Mouse (Mus musculus) embryonic facial prominence, embryonic 15.5 days (tissue): ENCODE measurements around the gene Ssrp1. TPM values are rescaled to one million over a fixed set of nuclear protein-coding genes. Genes with fewer than 3 reads are reported as not detected.

Source experiments
- ATAC-seq: fragments of 200-750 bp; cut with Nextera tagmentation; 2 replicates; pipeline ENCODE4 v1.8.0; 2017; ENCODE audit warnings: low read depth, moderate TSS enrichment; ENCODE audit not compliant: insufficient number of reproducible peaks, low FRiP score, low TSS enrichment
- H3K27ac ChIP-seq: fragments of 300-500 bp; sonication (generic); replicated peaks from 2 replicates; pipeline ENCODE4 v1.5.1; 2015; ENCODE audit warnings: mild to moderate bottlenecking, inconsistent platforms
- H3K27me3 ChIP-seq: fragments of 300-500 bp; sonication (generic); 2 replicates; pipeline ENCODE4 v1.6.1; 2015; ENCODE audit warnings: inconsistent platforms
- H3K36me3 ChIP-seq: fragments of 300-500 bp; sonication (generic); 2 replicates; pipeline ENCODE4 v1.6.1; 2015; ENCODE audit warnings: mild to moderate bottlenecking, inconsistent platforms
- H3K4me1 ChIP-seq: fragments of 300-500 bp; sonication (generic); 2 replicates; pipeline ENCODE4 v1.6.1; 2015; ENCODE audit warnings: inconsistent platforms
- H3K4me2 ChIP-seq: fragments of 300-500 bp; sonication (generic); replicated peaks from 2 replicates; pipeline ENCODE4 v1.6.1; 2015; ENCODE audit warnings: mild to moderate bottlenecking, inconsistent platforms
- H3K4me3 ChIP-seq: fragments of 300-500 bp; sonication (generic); replicated peaks from 2 replicates; pipeline ENCODE4 v1.5.1; 2015; ENCODE audit warnings: mild to moderate bottlenecking, inconsistent platforms
- H3K9ac ChIP-seq: fragments of 300-500 bp; sonication (generic); 2 replicates; pipeline ENCODE4 v1.6.1; 2015; ENCODE audit warnings: inconsistent platforms
- H3K9me3 ChIP-seq: fragments of 300-500 bp; sonication (generic); replicated peaks from 2 replicates; pipeline ENCODE4 v1.6.1; 2016; ENCODE audit warnings: inconsistent platforms
- WGBS: fragments of 180-500 bp; shearing (Covaris S2); methylation state at CpG from one replicate; pipeline ENCODE4 v1.1.7; 2015; 5-methylcytosine and 5-hydroxymethylcytosine counted together
- polyA plus RNA-seq: library from polyadenylated mRNA; unstranded; fragments of >200 nt; fragmentation: Nextera tagmentation; extraction: Ambion mirVana; gene quantifications from 2 replicates; pipeline ENCODE4 v1.2.1, GENCODE M21; 2015

Gene Ssrp1
- 236 and 250 TPM in 2 replicates for polyA plus RNA-seq

DNA sequence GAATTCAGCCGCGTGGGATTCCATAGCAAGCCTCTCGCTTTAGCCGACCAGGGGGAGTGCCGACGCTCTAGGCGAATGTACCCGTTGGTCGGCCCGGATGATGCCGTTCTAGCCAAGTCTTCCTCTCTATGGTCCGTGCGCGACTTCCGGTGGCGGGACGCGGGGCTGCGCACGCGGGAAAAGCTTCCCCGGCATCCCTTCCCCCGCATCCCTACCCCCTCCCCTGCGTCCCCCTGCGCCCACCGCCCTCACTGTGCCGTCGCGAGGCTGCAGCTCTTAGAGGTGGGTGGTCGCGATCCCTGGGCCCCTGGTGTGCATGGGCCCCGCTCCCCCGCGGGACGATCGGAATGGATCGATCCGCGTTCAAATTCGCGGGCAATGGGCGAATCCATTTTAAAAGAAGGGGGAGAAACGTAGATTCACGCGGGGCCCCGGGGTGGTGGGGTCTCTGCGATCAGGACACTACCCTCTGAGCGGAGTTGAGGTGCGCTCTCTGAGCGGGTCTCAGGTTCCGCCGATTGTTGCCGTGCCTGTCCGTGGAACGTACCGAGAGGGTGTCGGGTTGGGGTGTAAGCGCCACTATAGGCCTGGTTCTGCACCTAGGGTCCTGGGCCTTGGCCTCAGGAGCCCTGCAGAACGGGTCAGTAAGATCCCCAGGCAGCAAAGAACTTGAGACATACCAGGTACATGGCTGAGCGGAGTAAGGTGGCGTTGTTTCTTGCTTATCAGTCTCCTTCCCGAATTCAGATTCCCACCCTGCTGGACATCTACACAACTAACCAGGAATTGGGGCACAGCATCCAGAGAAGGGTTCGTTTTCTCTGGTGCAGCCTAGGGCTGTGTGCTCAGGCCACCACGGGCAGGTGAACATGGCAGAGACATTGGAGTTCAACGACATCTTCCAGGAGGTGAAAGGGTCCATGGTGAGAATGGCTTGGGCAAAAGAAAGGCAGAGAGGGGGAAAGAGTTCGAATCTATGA, at the start of gene Ssrp1, which contains the start of gene P2rx3:
Gene Ssrp1, plus strand, starts transcription at position 188 of the 980 bp plus-strand sequence.
Gene P2rx3, minus strand, starts transcription at position 416 of the 980 bp plus-strand sequence.
- WGBS = under 1% methylated on average over 65 of the region's 66 CpGs
- peak within 1 kb of the TSS; percentile 66 for H3K4me3 ChIP-seq
- H3K9ac ChIP-seq = peak within 1 kb of the TSS; percentile 75
- peak within 1 kb of the TSS; percentile 66 for H3K27ac ChIP-seq
- H3K36me3 ChIP-seq = peaks cover 31% of the 10 kb centered on the region
- H3K27me3 ChIP-seq = no peaks in the 10 kb centered on the region; the same call in 1 of the 2 replicates
- peak within 1 kb of the TSS; percentile 72 for H3K4me2 ChIP-seq
- peaks cover 18% of the 10 kb centered on the region for H3K4me1 ChIP-seq
- ATAC-seq = peak; percentile 95
- no peaks in the 10 kb centered on the region for H3K9me3 ChIP-seq

DNA sequence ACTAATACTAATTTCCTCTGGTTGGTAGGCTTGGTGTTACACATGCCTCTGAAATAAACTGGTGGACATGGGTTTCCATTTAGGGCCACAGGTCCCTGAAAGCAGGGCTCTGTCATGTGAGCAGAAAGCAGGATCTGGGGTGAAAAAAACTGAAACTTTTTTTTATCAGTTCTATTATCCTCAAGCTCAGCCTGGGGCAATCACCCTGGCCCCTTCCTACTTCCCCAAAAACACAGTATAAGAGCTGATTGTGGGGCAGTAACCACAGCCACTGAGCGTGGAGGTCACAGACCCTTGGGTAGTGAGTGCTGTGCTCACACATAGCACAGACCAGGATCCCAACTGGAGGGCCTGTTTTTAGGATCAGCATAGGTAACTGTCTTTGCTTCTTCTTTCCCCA, 49.1 kb upstream of the Ssrp1 start, which contains the start of gene Prg3:
Gene Prg3, plus strand, starts transcription at position 286 of the 400 bp plus-strand sequence.
- Histone ChIP-seq H3K9me3 (no peaks in the 10 kb centered on the region), H3K36me3 (no peaks in the 10 kb centered on the region), H3K4me2 (no peak within 1 kb of the TSS), H3K9ac (no peak within 1 kb of the TSS), H3K27ac (no peak within 1 kb of the TSS), H3K4me3 (no peak within 1 kb of the TSS), H3K4me1 (no peaks in the 10 kb centered on the region), H3K27me3 (no peaks in the 10 kb centered on the region)
- no peak for ATAC-seq
- WGBS = 75% methylated on average over 1 of the region's 1 CpGs

DNA sequence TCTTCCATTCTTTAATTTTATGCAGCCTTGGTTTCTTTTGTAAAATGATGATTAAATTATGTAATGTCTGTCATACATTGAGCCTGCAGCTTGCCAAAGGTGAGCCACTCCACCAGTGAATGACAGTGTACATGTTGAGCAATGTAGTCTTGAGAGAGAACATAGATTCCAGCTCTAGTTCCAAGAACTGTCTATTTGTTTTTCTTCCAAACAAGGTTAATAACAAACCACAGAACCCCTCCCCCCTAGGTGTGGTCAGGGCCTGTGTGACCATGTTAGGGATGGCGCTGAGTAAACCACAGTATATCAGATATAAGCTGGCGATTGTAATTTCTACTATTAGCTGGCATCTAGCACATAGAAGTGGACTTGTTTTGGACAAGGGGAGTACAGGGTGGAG, 40.7 kb upstream of the Ssrp1 start:
- H3K4me3 ChIP-seq = no peak overlapping the region
- WGBS = 89% methylated on average over 2 of the region's 2 CpGs
- ATAC-seq = no peak

DNA sequence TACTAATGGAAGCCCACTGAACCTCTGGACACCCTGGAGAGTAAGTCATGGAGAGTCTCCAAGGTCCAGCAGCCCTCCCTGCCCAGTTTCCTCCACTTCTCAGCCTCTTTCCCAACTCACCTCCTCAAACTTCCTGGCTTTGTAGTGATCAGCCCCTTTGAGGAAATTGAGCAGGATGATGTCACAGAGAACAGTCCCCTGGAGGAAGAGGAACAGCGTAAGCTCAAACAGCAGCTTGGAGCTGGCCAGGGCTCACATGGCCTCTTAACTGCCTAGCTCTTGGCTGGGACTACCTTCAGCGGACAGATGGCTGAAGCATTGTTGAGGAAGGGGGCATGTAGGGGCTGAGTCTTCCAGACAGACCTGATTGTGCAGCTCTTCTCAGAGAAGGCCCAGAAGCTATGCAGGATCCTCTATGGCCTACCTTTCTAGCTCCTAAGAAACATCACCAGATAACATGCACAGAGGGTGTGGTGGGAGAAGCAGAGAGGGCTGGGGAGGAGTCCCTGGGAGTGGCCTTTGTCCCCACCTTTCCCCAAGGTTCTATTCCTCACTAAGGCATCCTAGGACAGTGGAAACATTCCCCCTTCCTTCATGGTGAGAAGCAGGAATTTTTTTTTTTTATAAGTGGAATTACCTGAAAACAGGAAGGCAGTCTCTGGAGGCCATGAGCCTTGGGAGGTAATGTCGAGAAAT, 37.4 kb upstream of the Ssrp1 start:
- no peaks in the 10 kb centered on the region for H3K36me3 ChIP-seq
- H3K9ac ChIP-seq = no peak overlapping the region
- no peaks in the 10 kb centered on the region for H3K9me3 ChIP-seq
- H3K27ac ChIP-seq = no peak overlapping the region
- H3K27me3 ChIP-seq = no peaks in the 10 kb centered on the region
- 64% methylated on average over 3 of the region's 3 CpGs for WGBS
- H3K4me2 ChIP-seq = no peak overlapping the region
- no peaks in the 10 kb centered on the region for H3K4me1 ChIP-seq
- H3K4me3 ChIP-seq = no peak overlapping the region
- no peak for ATAC-seq

More for the DNA sequence above, 40.7 kb upstream of the Ssrp1 start:
- no peak overlapping the region for H3K27ac ChIP-seq
- H3K4me1 ChIP-seq = no peaks in the 10 kb centered on the region
- H3K27me3 ChIP-seq = no peaks in the 10 kb centered on the region
- H3K9ac ChIP-seq = no peak overlapping the region
- H3K9me3 ChIP-seq = no peaks in the 10 kb centered on the region
- no peak overlapping the region for H3K4me2 ChIP-seq
- no peaks in the 10 kb centered on the region for H3K36me3 ChIP-seq

DNA sequence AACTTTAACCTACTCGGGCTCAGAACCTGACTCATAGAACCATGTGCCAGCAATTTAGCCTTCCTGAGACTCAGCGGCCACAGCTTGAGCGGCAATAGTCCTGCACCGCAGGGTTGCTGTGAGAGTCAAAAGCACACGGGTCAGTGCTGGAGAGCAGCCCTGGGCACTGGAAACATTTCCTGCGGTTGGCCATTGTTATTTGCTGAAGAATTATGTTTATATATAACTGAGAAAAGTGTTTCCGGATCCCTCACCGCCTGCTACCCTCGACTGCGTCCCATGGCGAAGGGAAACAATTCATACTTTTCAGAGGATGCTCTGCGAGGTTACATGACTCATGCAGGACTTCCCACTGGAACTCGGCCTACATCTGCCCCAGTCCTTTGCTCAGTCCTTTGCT, 35.5 kb upstream of the Ssrp1 start:
- 76% methylated on average over 13 of the region's 13 CpGs for WGBS
- H3K4me2 ChIP-seq = no peak overlapping the region
- ATAC-seq = no peak
- no peak overlapping the region for H3K9ac ChIP-seq
- no peaks in the 10 kb centered on the region for H3K36me3 ChIP-seq
- H3K9me3 ChIP-seq = no peaks in the 10 kb centered on the region
- H3K4me3 ChIP-seq = no peak overlapping the region
- no peaks in the 10 kb centered on the region for H3K27me3 ChIP-seq
- no peak overlapping the region for H3K27ac ChIP-seq
- no peaks in the 10 kb centered on the region for H3K4me1 ChIP-seq

DNA sequence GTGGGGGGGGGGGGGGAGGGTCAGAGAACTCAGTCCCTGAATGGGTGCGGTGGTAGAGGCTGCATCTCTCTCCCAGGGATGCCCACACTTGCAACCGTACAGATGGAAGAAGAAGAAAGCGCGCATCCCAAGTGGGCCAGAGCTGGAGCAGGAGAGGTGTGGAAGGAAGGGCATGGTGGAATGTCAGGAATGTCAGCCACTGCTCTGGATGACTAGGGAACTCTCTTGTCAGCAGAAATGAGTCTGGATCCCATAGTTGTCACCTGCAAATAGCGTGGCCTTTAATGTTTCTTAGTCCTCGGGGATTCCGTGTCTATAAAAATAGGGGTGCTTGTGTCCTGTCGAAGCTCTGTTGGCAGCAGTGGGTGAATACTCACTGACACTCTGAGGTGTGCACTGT, 34.5 kb upstream of the Ssrp1 start:
- no peak overlapping the region for H3K9ac ChIP-seq
- no peaks in the 10 kb centered on the region for H3K36me3 ChIP-seq

DNA sequence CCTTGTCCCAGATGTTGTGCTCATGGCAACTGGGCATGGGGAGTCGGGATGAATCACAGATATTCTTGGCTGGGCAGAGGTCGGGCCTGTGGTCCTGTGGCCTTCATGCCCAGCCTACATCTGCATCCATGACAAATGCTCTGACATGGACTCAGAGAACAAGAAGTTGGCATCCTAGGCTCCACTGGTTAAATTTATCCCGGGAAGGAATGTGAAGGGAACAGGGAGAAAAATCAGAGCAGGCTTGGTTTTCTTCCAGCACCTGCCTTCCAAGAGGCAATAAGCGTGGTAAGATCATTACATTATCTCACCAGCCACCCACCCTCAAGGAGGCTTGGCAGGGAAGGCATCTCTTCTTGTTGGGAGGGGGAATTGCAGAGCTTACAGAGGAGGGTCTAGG, 32.7 kb upstream of the Ssrp1 start:
- no peak overlapping the region for H3K4me3 ChIP-seq
- 78% methylated on average over 4 of the region's 4 CpGs for WGBS
- H3K4me1 ChIP-seq = no peaks in the 10 kb centered on the region
- no peaks in the 10 kb centered on the region for H3K27me3 ChIP-seq
- no peak overlapping the region for H3K9ac ChIP-seq
- H3K4me2 ChIP-seq = no peak overlapping the region
- ATAC-seq = no peak
- H3K9me3 ChIP-seq = no peaks in the 10 kb centered on the region
- no peak overlapping the region for H3K27ac ChIP-seq
- H3K36me3 ChIP-seq = no peaks in the 10 kb centered on the region

More for the DNA sequence above, 34.5 kb upstream of the Ssrp1 start:
- H3K9me3 ChIP-seq = no peaks in the 10 kb centered on the region
- H3K27me3 ChIP-seq = no peaks in the 10 kb centered on the region
- WGBS = 67% methylated on average over 8 of the region's 8 CpGs
- ATAC-seq = no peak
- H3K27ac ChIP-seq = no peak overlapping the region
- H3K4me2 ChIP-seq = no peak overlapping the region
- H3K4me3 ChIP-seq = no peak overlapping the region
- no peaks in the 10 kb centered on the region for H3K4me1 ChIP-seq

DNA sequence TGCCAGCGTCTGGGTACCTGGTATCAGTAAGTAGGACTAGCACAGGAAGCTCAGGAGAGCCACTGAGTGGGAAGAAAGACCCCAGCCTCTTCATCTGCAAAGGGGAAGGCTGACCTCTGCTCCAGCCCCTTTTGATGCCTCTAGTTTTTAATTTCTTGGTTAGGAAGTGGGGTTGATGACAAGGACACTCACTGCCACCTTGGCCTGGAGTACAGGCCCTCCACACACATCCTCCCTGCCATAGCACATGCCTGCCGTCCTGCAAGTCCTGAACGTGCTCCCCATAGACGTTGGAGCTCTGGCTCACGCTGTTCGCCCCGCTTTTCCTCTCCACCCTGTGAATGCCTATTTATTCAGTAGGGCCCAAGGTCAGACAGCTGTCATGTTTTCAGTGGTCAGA, 30.4 kb upstream of the Ssrp1 start:
- H3K9me3 ChIP-seq = no peaks in the 10 kb centered on the region
- H3K36me3 ChIP-seq = no peaks in the 10 kb centered on the region
- ATAC-seq = no peak
- H3K4me1 ChIP-seq = no peaks in the 10 kb centered on the region
- WGBS = 80% methylated on average over 7 of the region's 7 CpGs
- no peak overlapping the region for H3K9ac ChIP-seq
- no peak overlapping the region for H3K4me3 ChIP-seq
- no peak overlapping the region for H3K4me2 ChIP-seq
- H3K27me3 ChIP-seq = no peaks in the 10 kb centered on the region
- no peak overlapping the region for H3K27ac ChIP-seq

DNA sequence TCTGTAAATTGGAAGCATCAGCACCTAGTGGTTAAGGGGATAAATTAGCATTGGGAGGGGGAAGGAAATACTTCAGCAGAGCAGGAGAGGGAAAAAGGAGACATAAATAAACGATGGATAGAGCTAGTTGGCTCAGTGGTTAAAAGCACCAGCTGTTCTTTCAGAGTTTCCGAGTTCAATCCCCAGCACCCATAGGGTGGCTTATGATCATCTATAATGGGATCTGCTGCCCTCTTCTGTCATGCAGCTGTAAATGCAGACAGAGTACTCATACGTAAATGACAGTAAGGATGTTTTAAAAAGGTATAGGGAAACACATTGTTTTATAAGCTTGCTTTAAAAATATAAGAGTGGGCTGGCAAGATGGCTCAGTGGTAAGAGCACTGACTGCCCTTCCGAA, 29.3 kb upstream of the Ssrp1 start:
- 23% methylated on average over 4 of the region's 4 CpGs for WGBS
- H3K4me3 ChIP-seq = no peak overlapping the region
- H3K27ac ChIP-seq = no peak overlapping the region
- H3K4me1 ChIP-seq = no peaks in the 10 kb centered on the region
- no peaks in the 10 kb centered on the region for H3K9me3 ChIP-seq
- H3K36me3 ChIP-seq = no peaks in the 10 kb centered on the region
- H3K4me2 ChIP-seq = no peak overlapping the region
- no peak for ATAC-seq
- H3K27me3 ChIP-seq = no peaks in the 10 kb centered on the region
- no peak overlapping the region for H3K9ac ChIP-seq

DNA sequence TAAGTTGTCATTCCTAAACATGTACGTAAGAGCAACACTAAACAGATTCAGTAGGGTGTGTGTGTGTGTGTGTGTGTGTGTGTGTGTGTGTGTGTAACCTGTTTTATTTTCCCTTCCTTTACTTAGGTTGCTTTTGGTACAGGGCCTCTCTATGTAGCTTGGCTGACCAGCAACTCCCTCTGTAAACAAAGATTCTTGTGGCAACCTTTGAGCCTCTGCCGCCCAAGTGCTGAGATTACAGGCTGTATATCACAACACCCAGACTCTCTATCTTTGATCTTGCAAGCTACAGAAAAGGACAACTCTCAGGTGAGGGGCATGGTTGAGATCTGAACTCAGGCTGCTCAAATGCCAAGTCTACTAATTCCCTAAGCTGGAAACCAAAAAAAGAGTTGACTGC, 27.8 kb upstream of the Ssrp1 start:
- no peak overlapping the region for H3K4me2 ChIP-seq

DNA sequence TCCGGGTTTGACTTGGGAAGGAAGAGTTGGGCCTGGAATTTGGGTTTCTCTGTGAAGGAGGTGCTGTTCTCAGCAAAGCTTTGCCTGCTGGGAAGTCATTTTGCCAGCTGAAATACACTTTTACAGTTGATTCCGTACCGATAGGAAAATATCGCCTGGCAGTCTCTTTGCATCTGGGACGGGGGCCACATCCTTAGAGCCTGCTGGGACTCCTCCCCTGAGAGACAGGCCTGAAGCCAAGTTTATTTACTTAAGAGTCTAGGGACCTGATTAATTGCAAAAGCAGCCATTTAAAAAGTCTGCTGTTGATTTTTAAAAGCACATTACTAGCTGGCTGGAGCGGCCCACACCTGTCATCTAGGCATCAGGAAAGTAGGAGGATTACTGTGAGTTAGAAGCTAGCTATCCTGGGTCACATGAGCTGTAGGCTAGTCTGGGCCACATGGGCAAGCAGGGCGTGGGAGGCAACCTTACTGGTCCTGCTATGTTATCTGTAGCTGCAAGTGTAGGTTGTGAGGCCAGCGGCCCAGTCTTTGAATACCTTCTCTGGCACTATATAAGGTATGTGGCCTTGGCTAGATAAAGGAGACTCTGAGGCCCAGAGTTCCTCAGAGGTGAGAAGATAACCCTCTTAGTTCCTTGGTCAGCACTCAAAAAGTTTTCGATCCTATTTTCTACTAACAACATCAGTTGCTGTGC, 25.0 kb upstream of the Ssrp1 start:
- H3K27ac ChIP-seq = no peak overlapping the region
- H3K27me3 ChIP-seq = no peaks in the 10 kb centered on the region
- peak; percentile 11; the same call in 1 of the 2 replicates for ATAC-seq
- no peak overlapping the region for H3K4me2 ChIP-seq
- 66% methylated on average over 9 of the region's 9 CpGs for WGBS
- H3K4me3 ChIP-seq = no peak overlapping the region
- no peak overlapping the region for H3K9ac ChIP-seq
- H3K36me3 ChIP-seq = no peaks in the 10 kb centered on the region
- H3K4me1 ChIP-seq = no peaks in the 10 kb centered on the region
- no peaks in the 10 kb centered on the region for H3K9me3 ChIP-seq

More for the DNA sequence above, 27.8 kb upstream of the Ssrp1 start:
- WGBS = 67% methylated on average over 2 of the region's 2 CpGs
- no peak overlapping the region for H3K9ac ChIP-seq
- no peak for ATAC-seq
- no peaks in the 10 kb centered on the region for H3K36me3 ChIP-seq
- no peaks in the 10 kb centered on the region for H3K4me1 ChIP-seq
- no peak overlapping the region for H3K27ac ChIP-seq
- no peak overlapping the region for H3K4me3 ChIP-seq
- H3K27me3 ChIP-seq = no peaks in the 10 kb centered on the region
- H3K9me3 ChIP-seq = no peaks in the 10 kb centered on the region
